Mouse (Mus musculus): ENCODE measurements at regions not wholly inside any gene's neighbourhood (a gene's known extent, or its start where the extent isn't known, plus 50 kb on each side); places are given as distances from the start of the nearest gene placed in this dataset.

GRCm38 (mm10) chr19:53458770-53459406, 68.5 kb upstream of the Smndc1 start:
- H3K27ac ChIP-seq (ENCODE audit: insufficient read depth, low read depth) = no peak overlapping the region
- H3K9me3 ChIP-seq (replicated peaks; ENCODE audit: low read length) = no peaks in the 10 kb centered on the region
- peaks cover 19 to 60% of the 10 kb centered on the region in 2 experiments for H3K4me1 ChIP-seq (ENCODE audit: control insufficient read depth in 1 of 2, insufficient read depth in 2 of 2)
- H3K36me3 ChIP-seq (replicated peaks in 1 of 2; ENCODE audit: control insufficient read depth in 1 of 2, insufficient read depth in 1 of 2, low read length in 1 of 2) = peaks cover 3 to 19% of the 10 kb centered on the region in 2 experiments
- H3K79me2 ChIP-seq (replicated peaks; ENCODE audit: control insufficient read depth, extremely low read depth, insufficient read depth, poor library complexity, severe bottlenecking) = no peaks in the 10 kb centered on the region
- DNase-seq (ENCODE audit: extremely low read depth) = no peak
- no peak overlapping the region for H3K4me2 ChIP-seq (ENCODE audit: insufficient read depth, low read depth, poor library complexity, severe bottlenecking)
- dilution Hi-C loops (cut with MboI; ENCODE audit: extremely low pct_ligation_motif_present, extremely low pct_unique_long_range_greater_than_20kb, low sequenced_read_pairs) (no loop called here), in situ Hi-C loops (cut with MboI; ENCODE audit: low pct_ligation_motif_present, low pct_unique_long_range_greater_than_20kb, low sequenced_read_pairs) (no loop called here)
- no peaks in the 10 kb centered on the region for H3K27me3 ChIP-seq (replicated peaks)
- TF ChIP-seq EP300 (IDR thresholded peaks at IDR 0.05; ENCODE audit: low read length) = no peak
- no peak for TF ChIP-seq USF1 (IDR thresholded peaks at IDR 0.05; ENCODE audit: low read depth, low read length)
- TF ChIP-seq RCOR1 (conservative IDR thresholded peaks at IDR 0.05; ENCODE audit: low read depth, low read length) = no peak
- no peak for TF ChIP-seq CHD2 (IDR thresholded peaks at IDR 0.05; ENCODE audit: low read length)
- no peak for TF ChIP-seq PAX5 (IDR thresholded peaks at IDR 0.05; ENCODE audit: low read length)
- no peak for TF ChIP-seq MAZ (IDR thresholded peaks at IDR 0.05; ENCODE audit: low read depth, low read length)
- no peak for TF ChIP-seq GABPA (IDR thresholded peaks at IDR 0.05; ENCODE audit: insufficient replicate concordance, low read depth, low read length)
- TF ChIP-seq ZC3H11A (IDR thresholded peaks at IDR 0.05; ENCODE audit: low read depth, low read length) = no peak
- no peak for TF ChIP-seq ZKSCAN1 (IDR thresholded peaks at IDR 0.05; ENCODE audit: borderline replicate concordance, low read depth, low read length)
- H3K4me3 ChIP-seq (replicated peaks in 1 of 3; ENCODE audit: low read depth in 2 of 3, low read length in 2 of 3, poor library complexity in 1 of 3) = no peak overlapping the region
- no peak overlapping the region for H3K9ac ChIP-seq (ENCODE audit: insufficient read depth, low read depth)

GRCm38 (mm10) chr19:53456681-53457080, 66.3 kb upstream of the Smndc1 start:
- Histone ChIP-seq H3K27ac (ENCODE audit: insufficient read depth, low read depth) (no peak overlapping the region), H3K4me2 (ENCODE audit: insufficient read depth, low read depth, poor library complexity, severe bottlenecking) (no peak overlapping the region), H3K9me3 (replicated peaks; ENCODE audit: low read length) (no peaks in the 10 kb centered on the region), H3K4me3 (replicated peaks in 1 of 3; ENCODE audit: low read depth in 2 of 3, low read length in 2 of 3, poor library complexity in 1 of 3) (no peak overlapping the region), H3K4me1 (ENCODE audit: control insufficient read depth in 1 of 2, insufficient read depth in 2 of 2) (peaks cover 5 to 57% of the 10 kb centered on the region in 2 experiments), H3K9ac (ENCODE audit: insufficient read depth, low read depth) (no peak overlapping the region), H3K79me2 (replicated peaks; ENCODE audit: control insufficient read depth, extremely low read depth, insufficient read depth, poor library complexity, severe bottlenecking) (no peaks in the 10 kb centered on the region), H3K27me3 (replicated peaks) (no peaks in the 10 kb centered on the region), H3K36me3 (replicated peaks in 1 of 2; ENCODE audit: control insufficient read depth in 1 of 2, insufficient read depth in 1 of 2, low read length in 1 of 2) (peaks cover 0 to under 1% of the 10 kb centered on the region in 2 experiments)
- in situ Hi-C loops (cut with MboI; ENCODE audit: low pct_ligation_motif_present, low pct_unique_long_range_greater_than_20kb, low sequenced_read_pairs) = no loop called here
- no peak for DNase-seq (ENCODE audit: extremely low read depth)
- dilution Hi-C loops (cut with MboI; ENCODE audit: extremely low pct_ligation_motif_present, extremely low pct_unique_long_range_greater_than_20kb, low sequenced_read_pairs) = no loop called here
- no peak for TF ChIP-seq ZC3H11A (IDR thresholded peaks at IDR 0.05; ENCODE audit: low read depth, low read length)
- TF ChIP-seq PAX5 (IDR thresholded peaks at IDR 0.05; ENCODE audit: low read length) = no peak
- no peak for TF ChIP-seq KAT2A (IDR thresholded peaks at IDR 0.05; ENCODE audit: insufficient replicate concordance, low read length)
- TF ChIP-seq SMC3 (IDR thresholded peaks at IDR 0.05; ENCODE audit: low read depth, low read length) = no peak
- TF ChIP-seq MAX (IDR thresholded peaks at IDR 0.05; ENCODE audit: low read length) = no peak

GRCm38 (mm10) chr19:53454571-53454970, 64.2 kb upstream of the Smndc1 start:
- in situ Hi-C loops (cut with MboI; ENCODE audit: low pct_ligation_motif_present, low pct_unique_long_range_greater_than_20kb, low sequenced_read_pairs) = no loop called here
- no peak for DNase-seq (ENCODE audit: extremely low read depth)
- peak; percentile 55; the same call in 1 of the 2 replicates for TF ChIP-seq ETS1 (conservative IDR thresholded peaks at IDR 0.05; ENCODE audit: low read depth, low read length)
- TF ChIP-seq USF2 (conservative IDR thresholded peaks at IDR 0.05; ENCODE audit: low read depth, low read length) = no peak
- TF ChIP-seq ZMIZ1 (IDR thresholded peaks at IDR 0.05; ENCODE audit: low read depth, low read length) = no peak
- no peak for TF ChIP-seq MXI1 (IDR thresholded peaks at IDR 0.05; ENCODE audit: low read depth, low read length)
- TF ChIP-seq ELF1 (IDR thresholded peaks at IDR 0.05; ENCODE audit: low read depth, low read length) = no peak
- TF ChIP-seq JUN (IDR thresholded peaks at IDR 0.05; ENCODE audit: insufficient read depth, low read depth, low read length) = no peak
- TF ChIP-seq RAD21 (IDR thresholded peaks at IDR 0.05; ENCODE audit: low read depth, low read length) = no peak
- TF ChIP-seq SMC3 (IDR thresholded peaks at IDR 0.05; ENCODE audit: low read depth, low read length) = no peak
- TF ChIP-seq BHLHE40 (IDR thresholded peaks at IDR 0.05; ENCODE audit: low read depth, low read length) = 0 out of 2 replicates have a peak, but pooled peaks have one; percentile 29
- TF ChIP-seq TCF12 (IDR thresholded peaks at IDR 0.05; ENCODE audit: low read depth, low read length) = peak; percentile 48; the same call in 1 of the 2 replicates
- TF ChIP-seq PAX5 (IDR thresholded peaks at IDR 0.05; ENCODE audit: low read length) = no peak
- TF ChIP-seq USF1 (IDR thresholded peaks at IDR 0.05; ENCODE audit: low read depth, low read length) = peak; percentile 26
- TF ChIP-seq MAX (IDR thresholded peaks at IDR 0.05; ENCODE audit: low read length) = no peak
- Histone ChIP-seq H3K4me3 (replicated peaks in 1 of 3; ENCODE audit: low read depth in 2 of 3, low read length in 2 of 3, poor library complexity in 1 of 3) (no peak overlapping the region), H3K36me3 (replicated peaks in 1 of 2; ENCODE audit: control insufficient read depth in 1 of 2, insufficient read depth in 1 of 2, low read length in 1 of 2) (no peaks in the 10 kb centered on the region), H3K4me1 (ENCODE audit: control insufficient read depth in 1 of 2, insufficient read depth in 2 of 2) (peaks cover 11 to 49% of the 10 kb centered on the region in 2 experiments), H3K9me3 (replicated peaks; ENCODE audit: low read length) (no peaks in the 10 kb centered on the region), H3K79me2 (replicated peaks; ENCODE audit: control insufficient read depth, extremely low read depth, insufficient read depth, poor library complexity, severe bottlenecking) (no peaks in the 10 kb centered on the region), H3K4me2 (ENCODE audit: insufficient read depth, low read depth, poor library complexity, severe bottlenecking) (no peak overlapping the region), H3K9ac (ENCODE audit: insufficient read depth, low read depth) (no peak overlapping the region), H3K27ac (ENCODE audit: insufficient read depth, low read depth) (no peak overlapping the region), H3K27me3 (replicated peaks) (no peaks in the 10 kb centered on the region)
- dilution Hi-C loops (cut with MboI; ENCODE audit: extremely low pct_ligation_motif_present, extremely low pct_unique_long_range_greater_than_20kb, low sequenced_read_pairs) = no loop called here
